Mouse (Mus musculus) cerebellum, adult 9-11 months (tissue): ENCODE measurements around the gene Adamts2.

Experiments used
- DNase-seq: peaks from one replicate; pipeline ENCODE4 v3.0.0; 2022

Adamts2 gene

DNA sequence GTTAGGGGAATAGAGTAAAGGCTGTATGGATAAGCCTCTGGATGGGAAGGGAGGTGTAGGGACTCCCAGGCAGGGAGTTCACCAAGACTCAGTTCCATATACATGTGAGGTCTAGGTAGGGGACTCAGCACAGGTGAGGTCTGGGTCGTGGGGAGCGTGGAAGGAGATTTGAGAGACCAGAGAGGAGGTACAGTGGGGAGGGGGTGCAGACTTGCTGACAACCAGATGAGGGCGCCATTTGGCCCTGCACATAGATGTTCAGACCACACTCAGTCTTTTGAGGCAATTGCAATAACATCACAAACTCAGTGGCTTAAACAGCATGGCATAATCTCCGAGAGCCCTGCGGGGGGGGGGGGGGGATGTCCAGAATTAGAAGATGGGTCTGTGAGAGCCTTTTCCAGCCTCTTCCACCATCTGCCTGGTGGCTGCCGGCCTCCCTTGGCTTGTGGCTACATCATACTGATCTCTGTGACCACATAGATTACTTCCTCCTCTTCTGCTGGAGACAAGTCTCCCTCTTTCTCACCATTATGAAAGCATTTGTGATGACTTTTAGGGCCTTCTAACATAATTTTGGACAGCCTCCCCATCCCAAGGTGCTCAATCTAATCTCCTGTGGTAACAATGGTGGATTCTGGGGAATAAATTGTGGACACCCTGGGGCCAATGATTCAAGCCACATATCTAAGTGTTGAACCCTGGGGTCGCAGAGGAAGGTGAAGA is 71.8 kb downstream of the Adamts2 start:
- DNase-seq: peak; percentile 56

DNA sequence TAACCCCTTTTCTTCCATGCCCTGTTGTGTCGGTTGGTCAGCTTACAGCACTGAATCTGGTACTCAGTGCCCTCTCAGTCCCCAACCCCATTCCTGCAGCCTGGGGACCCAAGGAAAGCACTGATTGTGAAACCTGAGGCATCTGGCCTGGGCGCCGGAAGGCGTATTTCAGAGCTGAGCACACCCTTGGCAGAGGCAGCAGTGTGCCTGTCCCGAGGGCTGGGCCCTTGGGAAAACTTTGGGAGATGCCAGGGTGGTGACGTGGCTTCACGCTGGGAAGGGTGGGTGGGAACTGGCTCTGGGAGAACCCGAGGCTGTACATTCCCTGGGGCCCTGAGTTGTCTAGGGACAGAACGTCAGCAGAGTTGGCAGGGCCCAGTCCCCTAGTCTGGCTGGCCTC is 72.5 kb downstream of the Adamts2 start:
- no peak for DNase-seq

DNA sequence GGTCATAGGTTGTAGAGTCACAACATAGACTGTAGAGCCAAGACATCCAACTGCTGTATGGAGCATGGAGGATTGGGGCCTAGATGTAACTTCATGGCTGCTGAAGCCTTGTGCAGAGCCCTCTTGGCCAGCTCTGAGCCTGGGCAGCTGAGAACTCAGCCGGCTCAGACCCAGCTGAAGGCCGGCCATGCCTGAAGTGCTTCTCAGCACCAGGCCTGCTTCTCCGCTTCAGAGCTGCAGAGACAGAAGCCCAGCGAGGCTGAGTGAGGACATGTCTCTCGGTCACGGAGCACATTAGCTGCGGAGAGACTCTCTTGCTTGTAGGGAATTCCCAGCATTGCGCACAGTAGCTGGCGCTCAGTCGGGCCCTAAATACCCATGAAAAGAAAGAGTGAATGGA is 76.8 kb downstream of the Adamts2 start:
- DNase-seq: no peak

DNA sequence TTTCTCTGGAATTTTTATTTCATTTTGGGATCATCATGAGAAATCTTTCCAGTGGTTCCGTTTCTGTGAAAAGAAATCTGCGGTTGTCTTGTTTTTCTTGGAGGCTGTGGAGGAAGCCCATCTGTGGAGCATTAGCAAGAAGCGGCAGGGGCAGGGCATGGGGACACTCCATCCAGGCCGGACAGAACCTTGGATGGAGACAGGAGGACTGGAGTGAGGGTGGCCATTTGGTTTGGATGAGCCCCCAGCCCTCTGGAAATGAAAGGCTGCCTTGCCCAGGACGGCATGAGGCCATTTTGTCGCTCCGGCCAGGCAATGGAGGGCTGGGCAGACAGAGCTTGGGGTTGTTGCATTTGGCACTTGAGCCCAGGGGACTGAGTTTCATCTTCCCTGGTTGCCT is 80.1 kb downstream of the Adamts2 start:
- no peak for DNase-seq

DNA sequence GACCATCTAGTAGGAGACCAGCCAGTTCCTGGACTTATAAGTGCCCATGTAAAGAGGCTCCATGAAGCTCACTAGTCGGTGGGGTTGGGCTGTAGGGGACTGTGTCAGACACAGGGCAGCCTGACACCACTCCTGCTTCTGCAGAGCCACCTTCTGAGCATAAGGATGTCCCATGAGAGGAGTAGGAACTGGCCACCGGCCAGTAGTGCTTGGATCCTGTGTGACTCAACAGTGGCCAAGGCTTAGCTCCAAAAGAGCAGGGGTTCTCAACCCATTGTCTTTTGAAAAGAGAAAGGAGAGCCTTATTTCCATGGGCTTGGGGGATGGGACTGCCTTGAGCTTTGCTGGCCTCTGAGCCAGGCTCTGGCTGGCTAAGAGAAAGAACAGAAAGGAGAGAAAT is 81.9 kb downstream of the Adamts2 start:
- no peak for DNase-seq

DNA sequence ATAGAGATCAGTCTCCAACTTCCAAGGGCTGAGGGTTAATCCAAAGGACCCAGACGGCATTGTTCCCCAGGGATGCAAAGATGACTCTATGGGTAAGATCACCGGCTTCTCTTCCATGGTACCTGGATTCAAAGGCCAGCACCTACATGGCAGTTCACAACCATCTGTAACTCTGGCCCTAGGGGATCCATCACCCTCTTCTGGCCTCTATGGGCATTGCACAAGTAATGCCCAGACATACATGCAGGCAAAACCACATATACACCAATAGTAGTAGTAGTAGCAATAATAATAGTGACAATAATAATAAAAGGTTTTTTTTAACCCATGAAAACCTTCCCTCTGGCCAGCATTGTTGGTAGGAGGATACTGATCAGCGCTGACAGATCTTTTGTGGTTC is 86.7 kb downstream of the Adamts2 start:
- DNase-seq: no peak

DNA sequence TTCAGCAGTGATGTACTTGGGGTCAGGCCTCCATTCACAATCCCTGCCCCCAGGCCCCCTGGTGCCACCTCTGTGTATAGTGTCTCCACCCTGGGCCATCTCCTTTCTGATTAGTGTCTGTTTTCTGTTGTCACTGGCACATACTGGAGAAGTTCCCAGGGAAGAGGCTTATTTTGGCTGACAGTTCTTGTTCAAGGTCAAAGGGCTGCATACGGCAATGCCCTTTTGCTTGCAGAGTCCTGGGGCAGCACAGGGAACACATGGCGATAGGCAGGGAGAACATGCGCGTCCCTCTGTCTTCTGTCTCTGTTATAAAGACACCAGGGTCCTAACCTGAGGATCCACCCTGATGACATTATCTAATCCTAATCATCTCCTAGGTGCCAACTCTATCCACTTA is 87.8 kb downstream of the Adamts2 start:
- DNase-seq: no peak

DNA sequence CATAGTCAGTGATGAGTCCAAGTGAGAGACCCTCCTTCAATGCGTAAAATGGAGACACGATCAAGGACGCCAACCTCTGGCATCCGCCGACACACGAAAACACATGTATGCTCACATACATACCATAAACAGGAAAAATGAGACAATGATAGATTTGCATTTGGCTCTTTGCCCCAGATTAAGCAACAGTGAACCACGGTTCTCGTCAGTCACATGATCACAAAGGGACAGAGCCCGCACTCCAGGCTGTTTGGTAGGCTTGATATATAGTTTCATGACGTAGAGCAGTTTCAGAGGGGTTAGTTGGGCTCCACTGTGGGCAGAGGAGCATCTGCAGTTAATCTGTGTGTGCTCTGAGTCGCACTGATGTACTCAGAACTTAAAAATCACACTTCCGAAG is 98.1 kb downstream of the Adamts2 start:
- no peak for DNase-seq

DNA sequence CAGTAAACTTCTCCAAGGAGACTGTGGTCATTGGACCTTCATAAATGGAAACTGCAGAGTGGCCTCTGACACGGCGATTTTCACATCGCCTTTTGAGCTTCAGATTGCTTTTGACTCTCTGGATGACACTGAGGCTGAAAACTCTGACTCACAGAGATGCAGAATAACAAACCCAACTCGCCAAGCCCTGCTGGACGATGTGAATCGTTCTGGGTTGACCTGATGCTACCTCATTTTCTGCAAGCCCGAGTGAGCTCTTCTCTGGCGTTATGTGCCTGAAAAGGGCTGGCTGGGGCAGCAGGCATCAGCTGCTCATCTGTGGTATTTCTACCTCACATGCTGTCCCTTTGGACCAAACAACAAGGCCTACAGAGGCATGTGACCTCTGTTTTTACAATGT is 98.6 kb downstream of the Adamts2 start:
- DNase-seq: no peak

DNA sequence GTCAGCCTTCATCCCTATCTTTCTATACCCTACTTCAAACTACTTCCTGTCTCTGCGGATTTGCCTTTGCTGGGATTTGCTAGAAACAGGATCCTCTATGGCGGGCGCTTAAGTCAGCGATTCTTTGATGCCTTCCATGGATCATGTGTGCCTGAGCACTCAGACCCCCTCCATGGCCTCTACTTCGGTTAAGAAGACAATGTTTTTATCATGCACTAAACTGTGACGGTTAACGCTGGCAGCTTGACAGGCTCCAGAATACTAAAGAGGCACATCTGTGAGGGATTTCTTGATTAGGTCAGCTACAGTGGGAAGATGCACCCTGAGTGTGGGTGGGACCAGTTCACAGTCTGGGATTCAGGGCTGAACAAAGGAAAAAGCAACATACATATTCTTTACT is 101.5 kb downstream of the Adamts2 start:
- DNase-seq: no peak

DNA sequence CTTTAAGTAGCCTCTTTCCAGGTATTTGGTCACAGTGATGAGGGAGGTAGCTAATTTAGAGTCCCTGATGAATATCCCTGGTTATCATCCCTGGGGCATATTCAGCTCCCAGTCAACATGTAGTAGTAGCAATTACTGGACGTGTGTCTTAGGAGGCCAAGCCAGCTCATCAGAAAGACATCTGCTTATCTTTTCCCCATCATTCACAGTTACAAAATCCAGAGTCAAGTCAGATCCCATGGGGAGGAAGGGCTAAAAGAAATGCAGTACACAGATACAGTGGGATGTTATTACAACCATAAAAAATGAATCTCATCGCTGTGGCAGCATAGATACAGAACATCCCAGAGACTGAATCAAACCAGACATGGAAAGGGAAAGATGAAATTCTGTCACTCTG is 102.6 kb downstream of the Adamts2 start:
- no peak for DNase-seq

DNA sequence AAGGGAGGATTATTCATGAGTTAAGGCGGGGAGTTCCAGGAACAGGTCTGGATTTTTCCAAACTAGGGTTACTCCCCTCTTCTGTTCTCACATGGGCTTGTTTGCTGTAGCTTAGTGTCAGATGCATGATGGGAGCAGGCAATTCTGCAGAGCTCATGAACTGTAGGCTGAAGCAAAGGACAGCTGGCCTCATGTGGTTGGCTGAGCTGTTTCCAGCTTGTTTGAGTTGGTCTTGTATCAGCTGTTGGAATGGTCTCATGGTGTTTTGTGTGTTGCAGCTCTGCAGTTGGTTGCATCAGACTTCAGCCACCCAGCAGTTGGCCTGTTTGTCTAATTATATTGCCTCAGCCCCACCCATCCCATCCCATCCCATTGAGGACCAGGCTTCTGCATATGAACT is 105.4 kb downstream of the Adamts2 start:
- DNase-seq: no peak

DNA sequence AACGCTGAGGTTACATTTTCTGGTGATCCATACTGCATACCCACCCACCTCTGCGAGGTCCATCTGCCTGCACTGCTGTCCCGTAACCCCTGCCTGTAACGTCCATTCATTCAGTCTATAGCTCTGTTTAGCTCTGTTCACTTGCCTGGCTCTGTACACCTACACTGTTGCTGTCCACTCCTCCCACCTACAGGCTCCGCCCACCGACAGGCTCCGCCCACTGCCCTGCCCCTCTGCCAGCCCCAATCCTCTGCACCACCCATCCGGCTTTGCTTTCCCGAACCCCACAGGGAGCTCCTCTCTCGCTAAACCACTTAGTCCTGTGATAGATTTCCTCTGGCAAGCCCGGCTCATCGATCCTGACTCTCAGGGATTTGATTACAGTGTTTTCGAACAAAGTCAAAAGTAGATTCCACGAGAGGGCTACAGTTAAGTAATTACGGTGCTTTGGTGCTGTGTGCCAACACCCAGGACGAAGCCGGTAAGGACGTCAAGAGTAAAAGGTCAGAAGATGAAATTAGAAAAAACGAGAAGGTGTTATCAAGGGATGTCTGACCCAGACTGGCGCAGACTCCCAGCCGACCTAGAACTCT is 111.8 kb downstream of the Adamts2 start:
- DNase-seq: no peak

DNA sequence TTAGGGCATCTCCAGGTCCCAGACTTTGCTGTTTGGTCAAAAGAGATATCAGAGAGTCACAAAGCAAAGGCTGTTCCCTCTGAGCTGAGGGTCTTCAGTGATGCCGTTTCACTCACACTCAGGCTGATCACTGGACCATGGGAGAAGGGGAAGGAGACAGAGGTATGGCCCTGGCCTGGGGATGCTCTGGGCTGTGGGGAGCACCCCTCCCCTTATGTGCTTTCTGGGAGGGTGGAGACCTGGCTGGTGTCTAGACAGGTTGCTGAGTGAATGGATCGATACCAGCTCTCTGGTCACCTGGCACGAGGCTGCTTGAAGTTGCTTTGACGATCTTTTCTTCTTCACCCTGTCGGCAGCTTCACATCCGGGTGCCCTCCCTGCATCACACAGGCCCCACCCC is 113.2 kb downstream of the Adamts2 start:
- no peak for DNase-seq

DNA sequence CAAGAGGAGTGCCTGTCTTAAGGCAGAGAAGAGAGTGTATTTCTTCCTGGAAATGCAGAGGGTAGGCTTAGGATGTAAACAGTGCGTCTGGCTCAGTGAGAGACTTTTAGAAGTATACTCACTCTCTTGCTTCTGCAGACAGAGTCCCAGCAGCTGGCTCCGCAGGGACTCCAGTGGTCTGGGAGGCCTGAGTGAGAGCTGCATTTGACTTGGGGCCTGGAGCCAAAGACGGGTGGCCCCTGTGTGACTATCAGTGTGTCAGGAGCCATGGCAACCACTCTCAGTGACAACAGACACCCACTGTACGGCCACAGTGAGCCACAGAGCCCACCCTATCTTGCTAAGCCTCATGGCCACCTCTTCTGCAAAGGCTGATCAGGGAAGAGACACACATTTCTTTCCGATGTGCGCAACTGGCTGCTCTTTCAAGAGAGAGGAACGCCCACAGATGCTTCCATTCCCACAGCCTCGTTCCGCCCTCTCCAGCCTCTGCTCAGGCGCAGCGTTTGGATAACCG is 115.6 kb downstream of the Adamts2 start:
- no peak for DNase-seq

DNA sequence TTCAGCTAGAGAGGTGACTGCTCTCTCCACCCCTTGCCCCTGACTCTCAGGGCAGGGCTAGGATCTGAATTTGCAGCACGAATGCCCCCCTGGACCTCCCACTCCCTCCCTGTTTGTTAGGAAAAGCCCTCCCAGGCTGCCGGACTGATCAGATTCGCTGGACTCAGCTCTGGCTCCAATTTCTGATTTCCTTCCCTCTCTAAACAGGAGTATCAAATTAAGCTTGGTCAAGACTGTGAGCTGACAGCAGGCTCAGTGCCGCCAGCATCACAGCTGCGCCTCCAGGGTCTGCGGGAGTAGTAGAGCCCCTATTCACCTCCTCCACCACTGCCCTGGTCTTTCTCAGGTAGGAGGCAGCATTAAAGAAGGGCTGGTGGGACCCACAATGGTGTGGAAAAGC is 117.0 kb downstream of the Adamts2 start:
- no peak for DNase-seq

DNA sequence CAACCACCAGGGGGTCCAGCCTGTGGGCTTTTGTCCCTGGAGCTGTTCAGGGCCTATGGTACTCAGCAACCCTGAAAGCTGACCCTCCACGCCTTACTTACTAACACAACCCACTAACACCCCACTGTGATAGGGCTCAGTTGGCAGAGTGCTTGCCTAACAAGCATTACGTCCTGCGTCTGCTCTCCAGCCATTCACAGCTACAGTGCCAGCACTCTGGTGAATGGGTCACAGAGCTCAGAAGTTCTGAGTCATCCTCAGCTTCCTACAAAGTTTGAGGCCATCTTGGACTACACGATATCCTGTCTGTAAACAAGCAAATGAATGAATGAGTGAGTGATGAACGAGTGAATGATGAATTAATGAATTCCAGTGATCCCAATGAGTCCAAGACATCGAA is 118.5 kb downstream of the Adamts2 start:
- DNase-seq: no peak

DNA sequence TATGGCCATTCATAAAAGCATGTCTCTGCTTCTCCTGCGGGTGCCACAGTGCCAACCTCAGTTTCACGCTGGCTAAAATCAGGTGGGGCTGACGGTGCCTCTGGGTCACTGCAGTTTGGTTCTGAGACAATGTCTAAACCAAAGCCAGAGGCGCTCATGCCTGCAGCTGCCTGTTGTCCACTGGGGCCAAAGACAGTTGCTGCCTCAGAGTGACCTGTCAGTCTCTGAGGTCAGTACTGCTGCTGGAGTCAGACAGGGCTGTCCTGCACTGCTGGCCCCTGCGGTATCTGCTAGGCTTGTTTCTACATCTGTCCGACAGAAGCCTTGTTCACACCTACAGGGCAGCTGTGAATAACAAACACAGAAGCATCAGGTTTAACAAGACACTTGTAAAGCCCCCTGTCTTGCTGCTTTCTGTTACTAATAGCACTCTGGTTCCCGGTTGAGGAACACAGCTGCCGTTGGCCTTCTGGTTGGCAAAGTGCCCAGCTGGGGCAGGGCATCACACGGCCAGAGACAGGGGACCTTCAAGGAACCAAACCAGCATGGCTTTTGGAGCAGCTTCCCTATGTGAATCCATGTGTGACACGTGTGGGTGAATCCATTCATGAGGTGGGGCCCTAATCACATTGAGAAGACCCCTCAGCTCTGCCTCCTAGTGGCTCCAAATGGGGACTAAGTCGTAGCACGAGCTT is 119.1 kb downstream of the Adamts2 start:
- no peak for DNase-seq

DNA sequence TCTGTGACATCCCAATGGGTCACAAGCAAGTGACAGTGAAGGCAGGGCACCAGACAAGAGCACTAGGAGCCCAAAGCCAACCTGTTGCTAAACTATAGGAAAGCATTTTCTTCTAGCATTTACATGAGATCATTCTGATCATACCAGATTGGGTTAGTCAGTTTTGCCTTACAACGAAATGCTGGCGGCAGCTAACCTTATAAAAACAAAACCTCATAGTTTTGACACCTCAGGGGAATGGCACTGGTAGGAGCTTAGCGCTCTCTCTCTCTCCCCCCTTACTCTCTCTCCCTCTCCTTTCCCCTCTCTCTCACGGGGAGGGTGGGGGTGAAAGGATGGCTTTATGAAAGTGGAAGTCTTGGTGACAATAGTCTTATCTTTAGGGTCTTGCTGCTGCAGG is 123.7 kb downstream of the Adamts2 start:
- no peak for DNase-seq

DNA sequence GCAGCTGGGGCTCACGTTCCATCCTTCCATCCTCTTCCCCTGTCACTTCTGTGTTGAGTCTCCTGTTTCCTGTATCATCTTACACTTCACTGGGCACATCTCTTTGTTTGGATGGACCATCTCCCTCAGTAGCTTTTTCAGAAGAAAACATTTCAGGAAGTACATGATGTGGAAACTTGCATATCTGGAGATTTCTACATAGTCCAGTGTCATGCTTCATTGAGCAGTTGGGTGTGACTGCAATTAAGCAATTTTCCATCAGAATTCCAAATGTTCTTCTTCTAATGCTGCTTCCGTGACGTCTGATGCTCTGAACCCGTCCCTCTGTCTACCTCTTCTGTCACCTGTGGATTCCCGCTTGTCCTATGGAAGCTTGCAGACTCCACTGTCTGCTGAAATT is 124.2 kb downstream of the Adamts2 start:
- DNase-seq: no peak

DNA sequence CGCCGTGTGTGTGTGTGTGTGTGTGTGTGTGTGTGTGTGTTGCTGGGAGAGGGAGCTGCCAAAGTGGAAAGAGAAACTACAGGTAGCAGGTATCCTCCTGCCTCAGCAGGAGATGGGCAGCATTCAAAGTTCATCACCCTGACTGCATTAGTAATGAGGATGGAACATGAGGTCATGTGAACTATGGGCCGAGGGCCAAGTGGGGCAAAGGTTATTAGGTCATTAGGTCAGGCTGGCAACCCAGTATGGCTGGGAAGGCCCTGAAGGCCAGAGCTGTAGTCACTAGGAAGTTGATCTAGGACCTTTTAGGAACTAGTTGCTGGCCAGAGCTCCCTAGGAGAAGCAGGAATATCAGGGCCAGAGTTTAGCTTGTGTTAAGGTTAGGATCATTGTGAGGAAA is 131.3 kb downstream of the Adamts2 start:
- DNase-seq: no peak

DNA sequence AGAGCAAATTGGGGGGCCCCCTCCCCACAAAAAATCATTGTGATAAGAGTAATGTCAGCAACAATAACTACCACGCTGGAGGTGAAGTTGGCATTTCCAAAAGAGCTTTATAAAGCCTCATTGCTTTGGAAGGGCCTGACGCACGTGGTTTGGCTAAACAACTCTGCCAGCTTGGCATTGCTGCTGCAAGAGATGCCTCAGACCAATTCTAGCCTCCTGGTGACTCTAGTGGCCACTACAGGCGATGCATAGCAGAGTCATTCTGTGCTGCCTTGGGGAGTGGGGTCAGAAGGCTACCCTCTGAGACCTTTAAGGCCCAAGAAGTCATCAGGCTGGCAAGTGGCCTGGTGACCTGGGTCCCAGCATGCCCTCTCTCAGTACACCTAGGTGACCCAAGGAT is 132.2 kb downstream of the Adamts2 start:
- DNase-seq: peak; percentile 18

DNA sequence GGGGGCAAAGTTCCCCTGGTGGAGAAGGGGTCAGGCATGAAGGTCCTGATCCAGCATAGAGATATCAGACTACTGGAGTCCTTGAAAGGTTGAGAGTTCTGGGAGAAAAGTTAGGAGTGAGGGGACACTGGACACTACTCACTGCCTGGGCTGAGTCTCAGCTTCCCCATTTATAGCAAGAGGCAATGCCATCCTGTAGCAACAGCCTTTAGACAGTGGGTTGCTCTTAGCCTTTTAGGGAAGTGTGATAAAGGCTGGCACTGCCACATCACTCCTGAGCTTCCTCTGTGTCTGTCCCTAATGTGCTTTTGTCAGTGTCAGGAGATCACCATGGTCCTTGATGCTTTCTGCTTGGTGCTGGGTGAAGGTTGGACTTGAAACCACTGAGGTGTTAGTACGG is 134.7 kb downstream of the Adamts2 start:
- no peak for DNase-seq

DNA sequence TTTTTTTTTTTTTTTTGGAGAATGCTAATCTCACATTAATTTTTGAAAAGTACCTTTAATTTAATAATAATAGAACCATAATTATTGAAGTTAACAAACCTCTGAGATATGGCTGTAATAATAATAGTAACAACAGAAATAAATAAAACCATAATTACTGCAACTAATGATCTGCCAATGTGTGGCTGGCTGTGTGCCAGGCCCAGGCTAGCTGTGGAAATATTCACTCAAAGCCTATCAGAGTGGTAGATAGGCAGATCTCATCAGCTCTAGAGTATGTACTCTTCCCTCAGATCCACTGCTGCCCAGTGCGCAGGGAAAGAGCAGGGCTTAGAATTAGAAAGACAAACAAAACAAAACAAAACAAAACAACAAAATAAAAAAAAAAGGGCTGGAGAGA is 136.6 kb downstream of the Adamts2 start:
- no peak for DNase-seq
